Mouse (Mus musculus) midbrain, embryonic 12.5 days (tissue): ENCODE results near the gene Ccdc146. TPM values are rescaled to one million over a fixed set of nuclear protein-coding genes. Genes with fewer than 3 reads are reported as not detected.

Experiments
- ATAC-seq: fragments of 200-750 bp; cut with Nextera tagmentation; 2 replicates; pipeline ENCODE4 v1.8.0; 2017; ENCODE audit warnings: low read depth, moderate TSS enrichment, moderate library complexity; ENCODE audit not compliant: low FRiP score
- H3K27ac ChIP-seq: fragments of 300-500 bp; sonication (generic); replicated peaks from 2 replicates; pipeline ENCODE4 v1.5.1; 2016; ENCODE audit warnings: mild to moderate bottlenecking
- H3K27me3 ChIP-seq: fragments of 300-500 bp; sonication (generic); 2 replicates; pipeline ENCODE4 v1.6.1; 2016; ENCODE audit warnings: mild to moderate bottlenecking
- H3K36me3 ChIP-seq: fragments of 300-500 bp; sonication (generic); 2 replicates; pipeline ENCODE4 v1.6.1; 2016
- H3K4me1 ChIP-seq: fragments of 300-500 bp; sonication (generic); 2 replicates; pipeline ENCODE4 v1.6.1; 2016
- H3K4me2 ChIP-seq: fragments of 300-500 bp; sonication (generic); replicated peaks from 2 replicates; pipeline ENCODE4 v1.6.1; 2016; ENCODE audit warnings: mild to moderate bottlenecking, moderate library complexity
- H3K4me3 ChIP-seq: fragments of 300-500 bp; sonication (generic); 2 replicates; pipeline ENCODE4 v1.5.1; 2016; ENCODE audit warnings: mild to moderate bottlenecking
- H3K9ac ChIP-seq: fragments of 300-500 bp; sonication (generic); replicated peaks from 2 replicates; pipeline ENCODE4 v1.6.1; 2016; ENCODE audit warnings: mild to moderate bottlenecking, moderate library complexity
- H3K9me3 ChIP-seq: fragments of 300-500 bp; sonication (generic); 2 replicates; pipeline ENCODE4 v1.6.1; 2016; ENCODE audit warnings: mild to moderate bottlenecking
- WGBS: fragments of 180-500 bp; shearing (Covaris S2); methylation state at CpG from one replicate; pipeline ENCODE4 v1.1.7; 2016; 5-methylcytosine and 5-hydroxymethylcytosine counted together
- polyA plus RNA-seq: library from polyadenylated mRNA; unstranded; fragments of >200 nt; fragmentation: Nextera tagmentation; extraction: Ambion mirVana; gene quantifications from 2 replicates; pipeline ENCODE4 v1.2.1, GENCODE M21; 2016

Gene Ccdc146
- polyA plus RNA-seq, 1 experiment from 2014 or later: 0.29 TPM

- Histone ChIP-seq H3K9me3 (no peaks in the 10 kb centered on the region), H3K36me3 (no peaks in the 10 kb centered on the region), H3K9ac (no peak overlapping the region), H3K4me2 (no peak overlapping the region), H3K27me3 (no peaks in the 10 kb centered on the region), H3K4me1 (no peaks in the 10 kb centered on the region), H3K27ac (no peak overlapping the region), H3K4me3 (no peak overlapping the region)
- 93% methylated on average over 12 of the region's 12 CpGs for WGBS
- ATAC-seq: no peak
These were observed 169.5 kb downstream of the Ccdc146 start for GRCm38 (mm10) chr5:21254731-21255525.

GRCm38 (mm10) chr5:21248834-21249233 is 175.6 kb downstream of the Ccdc146 start:
- Histone ChIP-seq H3K9ac (no peak overlapping the region), H3K4me1 (no peaks in the 10 kb centered on the region), H3K27me3 (no peaks in the 10 kb centered on the region), H3K4me2 (no peak overlapping the region), H3K9me3 (no peaks in the 10 kb centered on the region), H3K27ac (no peak overlapping the region), H3K36me3 (no peaks in the 10 kb centered on the region), H3K4me3 (no peak overlapping the region)
- ATAC-seq: no peak
- WGBS: 76% methylated on average over 5 of the region's 5 CpGs

DNA sequence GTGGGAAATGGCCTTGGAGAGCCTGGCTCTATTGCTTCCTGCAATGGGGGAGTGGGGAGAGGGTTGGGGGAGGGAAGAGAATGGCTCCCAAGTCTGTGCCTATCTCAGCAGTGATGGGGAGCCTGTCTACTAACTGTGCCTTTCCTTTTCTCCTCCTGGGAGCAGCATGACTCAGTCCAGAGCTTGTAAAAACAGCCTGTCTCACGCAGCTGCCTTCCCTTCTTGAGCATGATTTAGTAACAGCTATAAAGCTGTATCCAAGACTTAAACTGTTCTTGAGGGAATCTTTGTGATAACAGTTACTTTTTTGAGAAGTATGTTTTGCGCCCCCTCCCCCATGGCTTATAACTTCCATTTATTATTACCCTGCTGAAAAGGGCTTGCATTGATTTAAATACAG is 176.6 kb downstream of the Ccdc146 start:
- Histone ChIP-seq H3K9ac (no peak overlapping the region), H3K4me1 (no peaks in the 10 kb centered on the region), H3K9me3 (no peaks in the 10 kb centered on the region), H3K4me3 (no peak overlapping the region), H3K4me2 (no peak overlapping the region), H3K27me3 (no peaks in the 10 kb centered on the region), H3K36me3 (no peaks in the 10 kb centered on the region), H3K27ac (no peak overlapping the region)
- WGBS: 77% methylated on average over 2 of the region's 2 CpGs
- no peak for ATAC-seq

DNA sequence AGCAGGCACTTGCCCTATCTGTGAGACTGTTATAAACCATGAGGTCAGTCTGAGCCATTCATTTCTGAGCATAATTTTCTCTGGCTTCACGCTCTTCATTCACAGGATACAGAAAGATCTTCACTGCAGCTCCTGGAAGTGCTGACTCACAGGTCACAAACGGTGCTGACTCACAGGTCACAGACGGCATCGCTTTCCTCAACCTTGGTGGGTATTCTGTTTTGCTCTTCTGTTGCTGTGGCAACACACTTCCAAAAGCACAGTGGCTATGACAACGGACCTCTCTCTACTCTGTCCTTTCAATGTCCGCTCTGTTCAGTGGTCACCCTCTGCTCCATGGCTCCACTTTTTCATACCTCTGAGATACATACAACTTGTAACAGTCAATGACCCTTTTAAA is 177.7 kb downstream of the Ccdc146 start:
- H3K27me3 ChIP-seq: no peaks in the 10 kb centered on the region
- WGBS: 75% methylated on average over 6 of the region's 6 CpGs
- H3K9ac ChIP-seq: no peak overlapping the region
- H3K36me3 ChIP-seq: no peaks in the 10 kb centered on the region
- no peak for ATAC-seq
- no peaks in the 10 kb centered on the region for H3K4me1 ChIP-seq
- no peak overlapping the region for H3K4me3 ChIP-seq
- no peaks in the 10 kb centered on the region for H3K9me3 ChIP-seq
- no peak overlapping the region for H3K4me2 ChIP-seq
- no peak overlapping the region for H3K27ac ChIP-seq

GRCm38 (mm10) chr5:21245241-21245640 is 179.2 kb downstream of the Ccdc146 start:
- Histone ChIP-seq H3K4me1 (no peaks in the 10 kb centered on the region), H3K27me3 (no peaks in the 10 kb centered on the region), H3K9me3 (no peaks in the 10 kb centered on the region), H3K4me2 (no peak overlapping the region), H3K9ac (no peak overlapping the region), H3K27ac (no peak overlapping the region), H3K36me3 (no peaks in the 10 kb centered on the region), H3K4me3 (no peak overlapping the region)
- WGBS: 83% methylated on average over 1 of the region's 1 CpGs
- ATAC-seq: no peak

DNA sequence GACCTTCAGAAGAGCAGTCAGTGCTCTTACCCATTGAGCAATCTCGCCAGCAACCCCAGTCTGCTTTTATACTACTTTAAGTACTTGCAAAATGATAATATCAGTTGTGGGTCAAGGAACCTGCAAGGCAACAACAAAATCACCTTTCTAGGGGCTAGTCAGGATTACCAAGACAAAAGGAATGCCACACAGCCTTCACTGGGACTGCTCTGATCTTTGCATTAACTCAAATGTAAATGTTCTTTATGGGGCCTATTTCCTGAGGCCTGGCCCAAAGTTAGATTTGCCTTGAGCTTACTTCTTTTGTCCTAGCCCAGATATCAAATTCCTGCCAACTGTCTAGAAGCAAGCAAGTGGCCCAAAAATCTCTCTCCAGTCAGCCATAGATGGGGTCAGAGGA is 179.9 kb downstream of the Ccdc146 start:
- Histone ChIP-seq H3K4me2 (no peak overlapping the region), H3K4me3 (no peak overlapping the region), H3K9me3 (no peaks in the 10 kb centered on the region), H3K9ac (no peak overlapping the region), H3K27me3 (no peaks in the 10 kb centered on the region), H3K36me3 (no peaks in the 10 kb centered on the region), H3K27ac (no peak overlapping the region), H3K4me1 (no peaks in the 10 kb centered on the region)
- 70% methylated on average over 1 of the region's 1 CpGs for WGBS
- ATAC-seq: no peak

Other genes with a start within 250 kb of the Ccdc146 start
- 3.5 and 3.7 TPM in 2 replicates for gene Gsap, start 238.4 kb downstream of the Ccdc146 start, polyA plus RNA-seq
- 1.2 and 2.2 TPM in 2 replicates for gene Fgl2, start 52.0 kb downstream of the Ccdc146 start, polyA plus RNA-seq
- gene Fam185a, start 281 bp upstream of the Ccdc146 start, polyA plus RNA-seq: 3.8 and 4.7 TPM in 2 replicates
- 19.3 and 28.5 TPM in 2 replicates for gene Lrrc17, start 118.9 kb upstream of the Ccdc146 start, polyA plus RNA-seq
- gene Fbxl13, start 221.0 kb upstream of the Ccdc146 start, polyA plus RNA-seq: 0.21 and 0.40 TPM in 2 replicates
- gene Armc10, start 221.1 kb upstream of the Ccdc146 start, polyA plus RNA-seq: 79.1 and 81.3 TPM in 2 replicates